ENCODE assay signal across 16 mouse cellular contexts in the genomic region with DNA sequence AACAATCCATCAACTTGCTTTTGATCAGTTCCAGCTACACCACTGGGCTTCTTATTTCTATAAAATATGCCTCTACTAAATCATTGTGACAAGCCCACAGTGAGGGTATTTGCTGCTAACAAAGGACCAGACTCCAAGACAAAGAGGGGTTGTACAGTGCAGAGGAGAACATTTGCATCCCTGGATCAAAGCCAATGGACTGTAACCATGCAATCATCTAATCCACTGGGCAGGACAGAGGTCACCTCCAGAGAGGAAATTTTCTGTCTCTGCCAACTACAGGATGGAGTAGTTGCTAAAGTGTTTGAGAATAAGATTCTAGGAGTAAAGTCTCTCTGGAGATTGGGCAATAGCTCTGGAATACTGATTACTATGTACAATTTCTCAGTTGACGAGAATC.
DNase-seq lines count a peak whose midpoint lies in the region; ATAC-seq lines count a peak whose summit lies in the region.
"Had no signal": no experiment of that assay in that cellular context is flagged by ENCODE, and none has a peak within 500 bp of the region (broad histone marks: within the 10 kb centered on the region; RNA-seq: fewer than 3 reads in every experiment).

No protein-coding gene starts in this region.

- no peak overlapping the region for H3K4me3 ChIP-seq in embryonic facial prominence, embryonic 14.5 days (ENCODE audit: low read depth, low read length)
- H3K4me3 ChIP-seq in embryonic facial prominence, embryonic 10.5 days, result no peak overlapping the region
- H3K4me3 ChIP-seq in hindbrain, embryonic 13.5 days, result no peak overlapping the region
- no peak overlapping the region for H3K4me3 ChIP-seq in neural tube, embryonic 13.5 days
- H3K4me3 ChIP-seq: embryonic facial prominence, embryonic 13.5 days; heart, embryonic 15.5 days; myocyte had no signal

- H3K9ac ChIP-seq in embryonic facial prominence, embryonic 14.5 days (ENCODE audit: low read depth, low read length), result no peak overlapping the region
- no peak overlapping the region for H3K9ac ChIP-seq in hindbrain, embryonic 13.5 days
- no peak overlapping the region for H3K9ac ChIP-seq in neural tube, embryonic 13.5 days
- H3K9ac ChIP-seq: embryonic facial prominence, embryonic 13.5 days; heart, embryonic 15.5 days had no signal

- no peak overlapping the region for H3K4me2 ChIP-seq in embryonic facial prominence, embryonic 14.5 days (ENCODE audit: low read depth, low read length)
- H3K4me2 ChIP-seq in hindbrain, embryonic 13.5 days, result no peak overlapping the region
- no peak overlapping the region for H3K4me2 ChIP-seq in neural tube, embryonic 13.5 days
- H3K4me2 ChIP-seq: embryonic facial prominence, embryonic 13.5 days; heart, embryonic 15.5 days had no signal

- H3K27ac ChIP-seq in embryonic facial prominence, embryonic 14.5 days (replicated peaks; ENCODE audit: low read depth, low read length), result no peak overlapping the region
- no peak overlapping the region for H3K27ac ChIP-seq in embryonic facial prominence, embryonic 10.5 days (replicated peaks)
- no peak overlapping the region for H3K27ac ChIP-seq in hindbrain, embryonic 13.5 days
- H3K27ac ChIP-seq in neural tube, embryonic 13.5 days (replicated peaks), result no peak overlapping the region
- H3K27ac ChIP-seq: embryonic facial prominence, embryonic 13.5 days; heart, embryonic 15.5 days had no signal

- H3K9me3 ChIP-seq in embryonic facial prominence, embryonic 14.5 days (ENCODE audit: control insufficient read depth, low read length), result no peaks in the 10 kb centered on the region
- no peaks in the 10 kb centered on the region for H3K9me3 ChIP-seq in embryonic facial prominence, embryonic 10.5 days
- no peaks in the 10 kb centered on the region for H3K9me3 ChIP-seq in hindbrain, embryonic 13.5 days
- no peaks in the 10 kb centered on the region for H3K9me3 ChIP-seq in neural tube, embryonic 13.5 days
- H3K9me3 ChIP-seq: embryonic facial prominence, embryonic 13.5 days; heart, embryonic 15.5 days had no signal

- WGBS in embryonic facial prominence, embryonic 14.5 days, result 74% methylated on average over 1 of the region's 1 CpGs
- 91% methylated on average over 1 of the region's 1 CpGs for WGBS in embryonic facial prominence, embryonic 10.5 days
- WGBS in hindbrain, embryonic 13.5 days, result 60% methylated on average over 1 of the region's 1 CpGs
- WGBS in neural tube, embryonic 13.5 days, result 56% methylated on average over 1 of the region's 1 CpGs

- H3K4me1 ChIP-seq in embryonic facial prominence, embryonic 14.5 days (ENCODE audit: control insufficient read depth, insufficient read depth, low read length), result no peaks in the 10 kb centered on the region
- no peaks in the 10 kb centered on the region for H3K4me1 ChIP-seq in embryonic facial prominence, embryonic 10.5 days
- H3K4me1 ChIP-seq in hindbrain, embryonic 13.5 days (replicated peaks), result no peaks in the 10 kb centered on the region
- peaks cover 4% of the 10 kb centered on the region; the same call in 1 of the 2 replicates for H3K4me1 ChIP-seq in neural tube, embryonic 13.5 days (replicated peaks)
- H3K4me1 ChIP-seq: embryonic facial prominence, embryonic 13.5 days; heart, embryonic 15.5 days had no signal

- peak; percentile 70; the same call in 1 of the 2 replicates for ATAC-seq in embryonic facial prominence, embryonic 14.5 days (ENCODE audit: low read depth)
- ATAC-seq in hindbrain, embryonic 13.5 days (ENCODE audit: low FRiP score), result peak; percentile 97
- peak; percentile 95 for ATAC-seq in neural tube, embryonic 13.5 days (ENCODE audit: low read depth)
- no peak for ATAC-seq in cerebellum, adult (ENCODE audit: insufficient number of reproducible peaks, low FRiP score, low TSS enrichment)
- ATAC-seq: intestine, embryonic 16.5 days had no signal

- peak; percentile 38 for DNase-seq in embryonic facial prominence, embryonic 14.5 days (ENCODE audit: low spot score)
- DNase-seq in embryonic facial prominence, embryonic 10.5 days (ENCODE audit: low spot score), result no peak
- DNase-seq in embryo, embryonic 10.5 days (ENCODE audit: low spot score), result peak; percentile 11
- DNase-seq in left cerebral cortex, adult 11 months (ENCODE audit: low spot score), result no peak
- no peak for DNase-seq in B cell, adult 2 months
- DNase-seq: adrenal gland, adult 2 months; cerebellum, adult 11 months; lung, postnatal 10 days; right cerebral cortex, postnatal 14 days had no signal

- H3K36me3 ChIP-seq in embryonic facial prominence, embryonic 14.5 days (ENCODE audit: control insufficient read depth, insufficient read depth, low read length), result no peaks in the 10 kb centered on the region
- no peaks in the 10 kb centered on the region for H3K36me3 ChIP-seq in embryonic facial prominence, embryonic 10.5 days (replicated peaks)
- no peaks in the 10 kb centered on the region for H3K36me3 ChIP-seq in hindbrain, embryonic 13.5 days
- no peaks in the 10 kb centered on the region for H3K36me3 ChIP-seq in neural tube, embryonic 13.5 days
- H3K36me3 ChIP-seq: embryonic facial prominence, embryonic 13.5 days; heart, embryonic 15.5 days had no signal

- no peaks in the 10 kb centered on the region for H3K27me3 ChIP-seq in embryonic facial prominence, embryonic 14.5 days (replicated peaks; ENCODE audit: control insufficient read depth, insufficient read depth, low read length)
- H3K27me3 ChIP-seq in embryonic facial prominence, embryonic 10.5 days (replicated peaks; ENCODE audit: low read depth, poor library complexity, severe bottlenecking), result no peaks in the 10 kb centered on the region
- no peaks in the 10 kb centered on the region for H3K27me3 ChIP-seq in hindbrain, embryonic 13.5 days
- no peaks in the 10 kb centered on the region for H3K27me3 ChIP-seq in neural tube, embryonic 13.5 days
- H3K27me3 ChIP-seq: embryonic facial prominence, embryonic 13.5 days; heart, embryonic 15.5 days had no signal

Comparison
In these comparisons a context has a peak if more than half of its experiments do, and no peak if none do; other contexts are left out.
1. DNase-seq: peak in embryonic facial prominence, embryonic 14.5 days (single experiment) and embryo, embryonic 10.5 days (single experiment); none in embryonic facial prominence, embryonic 10.5 days (single experiment), left cerebral cortex, adult 11 months (single experiment) and B cell, adult 2 months (0 of 2).